In the genomic region with DNA sequence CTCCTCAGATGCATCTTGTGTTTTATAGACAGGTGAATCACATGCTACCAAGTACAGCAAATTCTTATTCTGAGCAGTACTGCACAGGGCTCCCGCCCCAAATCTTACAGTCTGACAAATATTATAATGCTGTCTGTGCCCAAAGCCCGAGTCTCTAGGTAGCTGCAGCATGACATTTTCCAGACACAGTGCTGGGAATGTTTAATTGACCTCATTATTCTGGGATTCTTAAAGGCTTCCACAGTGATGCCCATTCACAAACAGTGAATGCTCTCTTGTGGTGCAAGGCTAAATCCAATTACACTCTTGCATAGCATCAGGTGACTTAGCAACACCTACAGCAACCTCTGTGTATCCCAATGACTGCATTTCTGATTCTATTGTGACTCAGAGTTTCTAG, we compare ENCODE assay signal across 27 mouse cellular contexts.
DNase-seq lines count a peak whose midpoint lies in the region; ATAC-seq and TF ChIP-seq lines count a peak whose summit lies in the region.
"Had no signal": no experiment of that assay in that cellular context is flagged by ENCODE, and none has a peak within 500 bp of the region (broad histone marks: within the 10 kb centered on the region; RNA-seq: fewer than 3 reads in every experiment).

No protein-coding gene starts in this region.

- H3K4me2 ChIP-seq in hindbrain, embryonic 12.5 days (replicated peaks) = no peak overlapping the region
- no peak overlapping the region for H3K4me2 ChIP-seq in hindbrain, embryonic 11.5 days (replicated peaks; ENCODE audit: low read depth, low read length)
- H3K4me2 ChIP-seq in hindbrain, embryonic 15.5 days = no peak overlapping the region
- H3K4me2 ChIP-seq in midbrain, embryonic 15.5 days = no peak overlapping the region
- H3K4me2 ChIP-seq: heart, embryonic 15.5 days; liver, embryonic 15.5 days; lung, embryonic 15.5 days had no signal

- 55% methylated on average over 2 of the region's 2 CpGs for WGBS in hindbrain, embryonic 12.5 days
- WGBS in hindbrain, embryonic 11.5 days = 70% methylated on average over 2 of the region's 2 CpGs
- WGBS in hindbrain, embryonic 15.5 days = 54% methylated on average over 2 of the region's 2 CpGs
- 33% methylated on average over 2 of the region's 2 CpGs for WGBS in midbrain, embryonic 15.5 days
- 63% methylated on average over 2 of the region's 2 CpGs for WGBS in heart, adult 2 months

- TF ChIP-seq POLR2A in brain, embryonic 14.5 days (IDR thresholded peaks at IDR 0.05; ENCODE audit: borderline replicate concordance, extremely low read depth, insufficient read depth, insufficient read length, poor library complexity, severe bottlenecking) = no peak
- TF ChIP-seq POLR2A in heart, adult 2 months (IDR thresholded peaks at IDR 0.05; ENCODE audit: insufficient read depth, low read depth, low read length) = no peak

- peak; percentile 54; the same call in 1 of the 2 replicates for ATAC-seq in hindbrain, embryonic 12.5 days (ENCODE audit: low FRiP score)
- no peak; the same call in 1 of the 2 replicates for ATAC-seq in hindbrain, embryonic 11.5 days (ENCODE audit: low FRiP score)
- peak; percentile 69 for ATAC-seq in hindbrain, embryonic 15.5 days (ENCODE audit: low FRiP score, low read depth)
- ATAC-seq in midbrain, embryonic 15.5 days (replicated peaks) = peak; percentile 74

- H3K27ac ChIP-seq in hindbrain, embryonic 12.5 days = no peak overlapping the region
- no peak overlapping the region for H3K27ac ChIP-seq in hindbrain, embryonic 11.5 days (ENCODE audit: low read depth, low read length)
- no peak overlapping the region for H3K27ac ChIP-seq in hindbrain, embryonic 15.5 days (replicated peaks)
- no peak overlapping the region for H3K27ac ChIP-seq in midbrain, embryonic 15.5 days
- H3K27ac ChIP-seq in heart, adult 2 months = no peak overlapping the region
- H3K27ac ChIP-seq: heart, embryonic 15.5 days; limb, embryonic 10.5 days; liver, embryonic 15.5 days; lung, embryonic 15.5 days had no signal

- no peak overlapping the region for H3K9ac ChIP-seq in hindbrain, embryonic 12.5 days
- no peak overlapping the region for H3K9ac ChIP-seq in hindbrain, embryonic 11.5 days (ENCODE audit: low read depth, low read length)
- H3K9ac ChIP-seq in hindbrain, embryonic 15.5 days = no peak overlapping the region
- H3K9ac ChIP-seq in midbrain, embryonic 15.5 days = no peak overlapping the region
- no peak overlapping the region for H3K9ac ChIP-seq in heart, adult 2 months (ENCODE audit: low read depth, low read length)
- H3K9ac ChIP-seq: heart, embryonic 15.5 days; liver, embryonic 15.5 days; lung, embryonic 15.5 days had no signal

- no peak for TF ChIP-seq CTCF in brain, embryonic 14.5 days (IDR thresholded peaks at IDR 0.05; ENCODE audit: borderline replicate concordance, extremely low read depth, insufficient read depth, insufficient read length)
- no peak for TF ChIP-seq CTCF in heart, adult 2 months (IDR thresholded peaks at IDR 0.05)

- no peaks in the 10 kb centered on the region for H3K27me3 ChIP-seq in hindbrain, embryonic 12.5 days
- no peaks in the 10 kb centered on the region for H3K27me3 ChIP-seq in hindbrain, embryonic 11.5 days (ENCODE audit: control insufficient read depth, insufficient read depth, low read length)
- H3K27me3 ChIP-seq in hindbrain, embryonic 15.5 days = no peaks in the 10 kb centered on the region
- H3K27me3 ChIP-seq in midbrain, embryonic 15.5 days (replicated peaks) = no peaks in the 10 kb centered on the region
- no peaks in the 10 kb centered on the region for H3K27me3 ChIP-seq in heart, adult 2 months (ENCODE audit: control insufficient read depth, insufficient read depth, low read length)
- H3K27me3 ChIP-seq: CH12.LX; heart, embryonic 15.5 days; liver, embryonic 15.5 days; lung, embryonic 15.5 days had no signal

- TF ChIP-seq EP300 in heart, adult 2 months (IDR thresholded peaks at IDR 0.05; ENCODE audit: insufficient read depth, low read depth, low read length) = no peak

- DNase-seq in hindbrain, embryonic 11.5 days (ENCODE audit: low spot score) = no peak
- DNase-seq in brain, embryonic 14.5 days (ENCODE audit: low read depth) = peak; percentile 67
- no peak for DNase-seq in spleen, postnatal 14 days (ENCODE audit: low spot score in 2 of 2)
- no peak for DNase-seq in heart, adult 2 months
- DNase-seq: adrenal gland, adult 2 months; B cell, adult 2 months; cerebellum, adult 11-12 months; cerebellum, postnatal 25 days; embryo, embryonic 11 days; gastrocnemius, postnatal 25 days; heart, postnatal 36 days; kidney, adult 8-10 months; kidney, postnatal 10 days; liver; lung, postnatal 36 days; thymus, adult 18-20 months; thymus, postnatal 36 days had no signal

- no peaks in the 10 kb centered on the region for H3K36me3 ChIP-seq in hindbrain, embryonic 12.5 days
- no peaks in the 10 kb centered on the region for H3K36me3 ChIP-seq in hindbrain, embryonic 11.5 days (ENCODE audit: control insufficient read depth, insufficient read depth, low read length)
- no peaks in the 10 kb centered on the region for H3K36me3 ChIP-seq in hindbrain, embryonic 15.5 days
- H3K36me3 ChIP-seq in midbrain, embryonic 15.5 days (replicated peaks) = no peaks in the 10 kb centered on the region
- H3K36me3 ChIP-seq in heart, adult 2 months (ENCODE audit: control insufficient read depth, insufficient read depth, low read length) = no peaks in the 10 kb centered on the region
- H3K36me3 ChIP-seq: G1E; heart, embryonic 15.5 days; limb, embryonic 10.5 days; liver, embryonic 15.5 days; lung, embryonic 15.5 days had no signal

- intact Hi-C loops in heart, adult 2 months (cut with DNase I) = no loop called here

- H3K9me3 ChIP-seq in hindbrain, embryonic 12.5 days (replicated peaks) = no peaks in the 10 kb centered on the region
- no peaks in the 10 kb centered on the region for H3K9me3 ChIP-seq in hindbrain, embryonic 11.5 days (ENCODE audit: control insufficient read depth, low read length)
- H3K9me3 ChIP-seq in hindbrain, embryonic 15.5 days = no peaks in the 10 kb centered on the region
- no peaks in the 10 kb centered on the region for H3K9me3 ChIP-seq in midbrain, embryonic 15.5 days
- H3K9me3 ChIP-seq: G1E; heart, embryonic 15.5 days; limb, embryonic 10.5 days; liver, embryonic 15.5 days; lung, embryonic 15.5 days; megakaryocyte, embryonic 14.5 days had no signal

- no peaks in the 10 kb centered on the region for H3K79me2 ChIP-seq in heart, adult 2 months (replicated peaks; ENCODE audit: control insufficient read depth, insufficient read depth, low read length)

- no peaks in the 10 kb centered on the region for H3K4me1 ChIP-seq in hindbrain, embryonic 12.5 days
- H3K4me1 ChIP-seq in hindbrain, embryonic 11.5 days (replicated peaks; ENCODE audit: control insufficient read depth, insufficient read depth, low read length) = no peaks in the 10 kb centered on the region
- no peaks in the 10 kb centered on the region for H3K4me1 ChIP-seq in hindbrain, embryonic 15.5 days (replicated peaks)
- 0 out of 2 replicates have a peak, but pooled peaks cover 3% of the 10 kb centered on the region for H3K4me1 ChIP-seq in midbrain, embryonic 15.5 days
- H3K4me1 ChIP-seq in heart, adult 2 months (ENCODE audit: control insufficient read depth, insufficient read depth, low read length) = no peaks in the 10 kb centered on the region
- H3K4me1 ChIP-seq: heart, embryonic 15.5 days; limb, embryonic 10.5 days; liver, embryonic 15.5 days; lung, embryonic 15.5 days; megakaryocyte, embryonic 14.5 days had no signal

- no peak overlapping the region for H3K4me3 ChIP-seq in hindbrain, embryonic 12.5 days
- H3K4me3 ChIP-seq in hindbrain, embryonic 11.5 days (ENCODE audit: low read depth, low read length) = no peak overlapping the region
- no peak overlapping the region for H3K4me3 ChIP-seq in hindbrain, embryonic 15.5 days
- no peak overlapping the region for H3K4me3 ChIP-seq in midbrain, embryonic 15.5 days
- no peak overlapping the region for H3K4me3 ChIP-seq in heart, adult 2 months
- H3K4me3 ChIP-seq: heart, embryonic 15.5 days; limb, embryonic 10.5 days; liver, embryonic 15.5 days; lung, embryonic 15.5 days; megakaryocyte, embryonic 14.5 days had no signal
